Mouse (Mus musculus) adrenal gland, adult (tissue): ENCODE measurements around the gene Ccl2.

Experiments
- DNase-seq, 2 experiments: peaks; one replicate each; pipeline ENCODE4 v3.0.0; 2022 to 2023; ENCODE audit warnings: low spot score in 1 of 2; ENCODE audit not compliant: inconsistent age in 2 of 2

Gene Ccl2

DNA sequence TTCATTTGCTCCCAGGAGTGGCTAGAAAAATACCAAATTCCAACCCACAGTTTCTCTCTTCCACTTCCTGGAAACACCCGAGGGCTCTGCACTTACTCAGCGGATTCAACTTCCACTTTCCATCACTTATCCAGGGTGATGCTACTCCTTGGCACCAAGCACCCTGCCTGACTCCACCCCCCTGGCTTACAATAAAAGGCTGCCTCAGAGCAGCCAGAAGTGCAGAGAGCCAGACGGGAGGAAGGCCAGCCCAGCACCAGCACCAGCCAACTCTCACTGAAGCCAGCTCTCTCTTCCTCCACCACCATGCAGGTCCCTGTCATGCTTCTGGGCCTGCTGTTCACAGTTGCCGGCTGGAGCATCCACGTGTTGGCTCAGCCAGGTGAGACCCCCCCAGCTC lies at the start of gene Ccl2:
TSS of gene Ccl2 (plus strand) at position 216 of the 400 bp plus-strand sequence.
- DNase-seq = peak; percentile 70 to 88

- DNase-seq = peak; percentile 77 to 94
These were observed 39.1 kb upstream of the Ccl2 start for GRCm38 (mm10) chr11:81996172-81996841.

DNA sequence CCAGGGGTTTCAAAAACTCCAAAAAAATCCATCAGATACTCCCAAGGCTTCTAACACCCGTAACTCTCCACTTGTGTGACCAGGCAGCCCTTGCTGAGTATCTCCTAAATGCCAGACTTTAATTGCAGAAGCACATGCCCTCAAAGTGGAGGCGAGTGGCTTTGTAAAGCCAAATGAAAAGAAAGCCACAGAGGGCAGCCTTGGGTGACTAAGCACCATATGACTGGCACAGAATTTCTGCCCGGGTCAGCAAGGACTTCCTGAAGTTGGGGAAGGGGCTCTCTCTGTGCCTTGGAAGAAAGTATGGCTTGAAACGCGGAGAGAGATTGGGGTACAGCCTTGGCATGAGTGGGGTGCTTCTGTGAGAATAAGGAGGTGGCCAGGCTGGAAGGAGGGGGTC lies 38.3 kb upstream of the Ccl2 start:
- peak in 1 of 2 experiments; percentile 58 for DNase-seq

DNA sequence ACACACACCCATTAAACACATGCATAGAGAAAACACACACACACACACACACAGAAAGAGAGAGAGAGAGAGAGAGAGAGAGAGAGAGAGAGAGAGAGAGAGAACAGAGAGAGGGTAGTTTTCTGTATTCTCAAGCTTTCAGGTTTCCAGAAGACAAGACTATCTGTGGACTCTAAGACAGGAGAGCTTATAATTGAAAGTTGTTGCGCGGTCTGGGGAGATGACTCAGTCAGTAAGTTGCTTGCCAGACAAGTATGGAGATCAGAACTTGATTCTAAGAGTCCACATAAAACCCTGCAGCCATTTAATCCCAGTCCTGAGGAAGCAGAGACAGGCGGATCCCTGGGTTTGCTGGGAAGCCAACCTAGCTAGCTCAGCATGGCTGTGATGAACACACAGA lies 36.7 kb upstream of the Ccl2 start:
- no peak for DNase-seq

- DNase-seq = no peak
These were observed 35.9 kb upstream of the Ccl2 start for GRCm38 (mm10) chr11:81999469-81999868.

GRCm38 (mm10) chr11:82000581-82000980 lies 34.8 kb upstream of the Ccl2 start:
- no peak for DNase-seq

- no peak for DNase-seq
These were observed 30.6 kb upstream of the Ccl2 start for GRCm38 (mm10) chr11:82004810-82005209.

- DNase-seq = peak; percentile 62 to 83
These were observed 28.5 kb upstream of the Ccl2 start for GRCm38 (mm10) chr11:82006796-82007423.

- DNase-seq = no peak
These were observed 25.3 kb upstream of the Ccl2 start for GRCm38 (mm10) chr11:82010115-82010514.

GRCm38 (mm10) chr11:82011411-82012193 lies 23.8 kb upstream of the Ccl2 start:
- DNase-seq = peak in 1 of 2 experiments; percentile 38

DNA sequence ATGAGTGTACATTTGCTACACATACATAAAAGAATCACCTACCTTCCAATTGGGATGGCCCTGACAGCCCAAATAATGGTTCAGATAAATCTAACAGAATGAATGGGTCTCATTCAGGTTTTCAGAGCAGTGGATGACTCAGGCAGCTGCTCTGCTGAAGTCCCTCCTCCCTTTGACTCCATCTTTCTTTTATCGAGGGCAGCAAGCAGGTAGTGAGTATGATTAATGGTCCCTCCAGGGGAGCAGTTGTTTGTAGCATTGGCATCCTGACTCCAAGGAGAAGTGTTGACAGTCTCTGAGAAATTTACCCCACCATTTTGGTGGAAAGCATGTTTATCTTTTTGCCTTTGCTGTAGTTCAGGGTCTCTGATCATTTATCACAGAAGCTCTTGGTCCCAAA lies 21.6 kb upstream of the Ccl2 start:
- DNase-seq = no peak

- DNase-seq = no peak
These were observed 20.3 kb upstream of the Ccl2 start for GRCm38 (mm10) chr11:82015066-82015465.

- no peak for DNase-seq
These were observed 19.1 kb upstream of the Ccl2 start for GRCm38 (mm10) chr11:82016181-82016780.

GRCm38 (mm10) chr11:82019389-82019788 lies 16.0 kb upstream of the Ccl2 start:
- DNase-seq = no peak

DNA sequence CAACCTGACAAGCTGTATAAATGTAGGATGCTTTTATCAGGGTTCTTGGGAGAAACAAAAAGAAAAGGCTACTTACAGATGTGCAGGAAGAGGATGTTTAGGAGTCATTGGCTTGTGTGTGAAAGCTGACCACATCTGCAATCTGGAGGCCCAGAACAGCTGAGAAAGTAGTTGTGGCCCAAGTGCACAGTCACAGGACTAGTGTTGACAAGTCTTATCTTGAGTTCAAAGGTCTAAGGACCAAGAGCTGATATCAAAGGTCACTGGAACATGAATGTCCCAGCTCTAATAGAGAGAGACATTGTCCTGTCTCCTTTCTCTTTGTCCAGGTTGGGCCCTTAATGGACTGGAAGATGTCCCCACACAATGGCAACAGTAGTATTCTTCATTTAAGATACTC lies 15.6 kb upstream of the Ccl2 start:
- no peak for DNase-seq

- DNase-seq = no peak
These were observed 14.0 kb upstream of the Ccl2 start for GRCm38 (mm10) chr11:82021406-82021805.

DNA sequence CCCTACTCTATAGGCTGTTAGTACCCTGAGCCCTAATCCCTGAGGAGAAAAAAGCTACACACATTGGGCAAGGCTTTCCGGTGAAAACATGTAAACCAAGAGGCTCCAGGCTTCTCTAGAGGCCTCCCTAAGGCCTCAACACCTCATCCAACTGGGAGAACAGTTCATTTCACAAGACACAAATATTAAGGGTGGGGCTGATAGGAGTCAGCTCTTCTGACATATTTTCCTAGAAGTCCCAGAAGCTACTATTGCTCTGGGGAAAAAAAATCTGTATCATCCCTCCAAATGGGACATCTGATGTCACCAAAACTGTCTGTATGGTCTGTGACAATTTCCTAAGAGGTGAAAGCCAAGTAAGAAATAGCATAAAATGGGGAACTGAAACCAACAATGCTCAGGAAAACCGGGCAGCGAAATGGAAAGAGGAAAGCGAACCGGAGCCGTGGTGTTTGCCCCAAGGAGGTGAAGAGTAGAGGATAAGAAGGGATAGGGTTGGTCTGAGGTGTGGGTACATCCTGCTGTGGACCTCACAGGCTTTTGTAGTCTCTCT lies 12.8 kb upstream of the Ccl2 start:
- DNase-seq = no peak

DNA sequence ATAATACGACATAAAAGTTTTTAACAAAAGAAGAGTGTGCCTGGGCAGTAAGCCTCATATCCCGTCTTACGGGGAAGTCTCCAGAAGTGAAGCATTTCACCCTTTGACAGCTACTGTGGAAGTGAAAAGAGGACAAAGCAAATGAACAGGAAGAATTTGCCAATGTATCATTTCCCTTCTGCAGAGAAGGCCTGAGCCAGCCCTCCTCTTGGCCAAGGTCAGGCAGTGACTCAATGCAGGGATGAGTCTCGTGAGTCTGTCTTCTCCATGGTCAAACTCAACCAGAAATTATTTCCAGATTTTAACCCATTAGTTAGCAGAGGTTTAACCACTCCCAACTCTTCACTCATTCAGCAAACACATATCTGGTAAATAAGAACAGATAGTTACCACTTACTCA lies 11.6 kb upstream of the Ccl2 start:
- DNase-seq = peak; percentile 76 to 88

- DNase-seq = peak; percentile 63 to 79
These were observed 5.2 kb upstream of the Ccl2 start for GRCm38 (mm10) chr11:82030171-82030570.

GRCm38 (mm10) chr11:82032136-82032535 lies 3.2 kb upstream of the Ccl2 start:
- no peak for DNase-seq

DNA sequence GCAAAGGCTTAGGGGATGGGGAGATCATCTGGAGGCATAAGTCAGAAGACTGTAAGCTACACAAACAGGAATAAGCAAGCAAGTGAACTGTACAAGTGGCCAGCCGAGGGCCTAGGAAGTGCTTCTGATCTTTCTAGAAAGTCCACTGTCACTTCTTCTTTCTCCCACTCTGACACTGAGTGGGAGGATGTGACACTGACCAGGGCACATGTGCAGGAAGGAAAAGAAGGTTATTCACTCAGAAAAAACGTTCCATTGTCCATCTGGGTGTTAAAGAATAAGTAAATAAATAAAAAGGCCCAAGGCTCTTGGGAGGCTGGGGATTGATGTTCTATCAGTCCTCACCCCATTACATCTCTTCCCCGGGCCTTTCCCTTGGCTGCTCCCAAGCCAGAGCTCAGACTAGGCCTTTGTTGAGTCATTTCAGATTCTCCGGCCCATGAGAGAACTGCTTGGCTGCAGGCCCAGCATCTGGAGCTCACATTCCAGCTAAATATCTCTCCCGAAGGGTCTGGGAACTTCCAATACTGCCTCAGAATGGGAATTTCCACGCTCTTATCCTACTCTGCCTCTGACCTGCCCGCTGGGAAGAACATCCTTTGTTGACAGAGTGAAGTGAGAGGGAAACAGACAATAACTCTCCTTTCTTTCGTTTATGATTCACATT lies 2.6 kb upstream of the Ccl2 start:
- peak; percentile 68 to 83 for DNase-seq
